Mouse (Mus musculus) small intestine, adult 2 months (tissue): ENCODE measurements around the gene Narf. TPM values are rescaled to one million over a fixed set of nuclear protein-coding genes. Genes with fewer than 3 reads are reported as not detected.

Source experiments
- H3K27ac ChIP-seq: fragments of 200-500 bp; 2 replicates; pipeline ENCODE4 v1.5.1; 2012; ENCODE audit warnings: low read depth, low read length, control low read depth, inconsistent platforms; ENCODE audit not compliant: insufficient read depth
- H3K27me3 ChIP-seq: fragments of 200-500 bp; 2 replicates; pipeline ENCODE4 v1.6.1; 2012; ENCODE audit warnings: mild to moderate bottlenecking, moderate library complexity, low read length, inconsistent platforms; ENCODE audit not compliant: control insufficient read depth, insufficient read depth
- H3K36me3 ChIP-seq: fragments of 200-500 bp; 2 replicates; pipeline ENCODE4 v1.6.1; 2012; ENCODE audit warnings: mild to moderate bottlenecking, low read length, control low read depth, inconsistent platforms; ENCODE audit not compliant: control insufficient read depth, insufficient read depth
- H3K4me1 ChIP-seq: fragments of 200-500 bp; 2 replicates; pipeline ENCODE4 v1.6.1; 2012; ENCODE audit warnings: low read length, inconsistent platforms, mixed read lengths; ENCODE audit not compliant: control insufficient read depth, insufficient read depth, insufficient read length
- H3K4me3 ChIP-seq: fragments of 200-500 bp; 2 replicates; pipeline ENCODE4 v1.5.1; 2012; ENCODE audit warnings: low read depth, mild to moderate bottlenecking, control low read depth, inconsistent platforms, low read length, moderate library complexity
- CTCF ChIP-seq: fragments of 200-500 bp; IDR thresholded peaks from 2 replicates; pipeline ENCODE4 v1.5.1; 2012; ENCODE audit warnings: low read depth, mild to moderate bottlenecking, control low read depth, inconsistent platforms, low read length, moderate library complexity, mixed read lengths; ENCODE audit not compliant: insufficient replicate concordance, insufficient read length; ENCODE audit errors: extremely low read depth
- POLR2A ChIP-seq: fragments of 200-500 bp; IDR thresholded peaks from 2 replicates; pipeline ENCODE4 v1.6.1; 2012; ENCODE audit warnings: low read depth, mild to moderate bottlenecking, control low read depth, inconsistent platforms, low read length, moderate library complexity
- WGBS: fragments of 180-500 bp; shearing (Covaris S2); methylation state at CpG from one replicate; pipeline ENCODE4 v1.1.7; 2018; 5-methylcytosine and 5-hydroxymethylcytosine counted together
- polyA plus RNA-seq: library from polyadenylated mRNA; depleted of rRNA; stranded (reverse); fragments of >200 nt; gene quantifications from 2 replicates; pipeline ENCODE4 v1.2.3, GENCODE M21; 2012

Gene Narf
- polyA plus RNA-seq, 1 experiment = 23.9 TPM

- no peak for TF ChIP-seq CTCF
- TF ChIP-seq POLR2A = no peak
- Histone ChIP-seq H3K4me3 (peak overlapping the region; percentile 95), H3K27ac (peak overlapping the region; percentile 92), H3K36me3 (peaks cover 34% of the 10 kb centered on the region), H3K4me1 (peaks cover 10% of the 10 kb centered on the region; the same call in 1 of the 2 replicates), H3K27me3 (no peaks in the 10 kb centered on the region)
- WGBS = 10% methylated on average over 21 of the region's 21 CpGs
Measured at GRCm38 (mm10) chr11:121228129-121229017, 8.7 kb upstream of the Narf start.

GRCm38 (mm10) chr11:121229018-121229439 is 8.0 kb upstream of the Narf start, which contains the start of gene Cybc1:
TSS of gene Cybc1 (minus strand) at chr11:121229322.
- H3K27me3 ChIP-seq = no peaks in the 10 kb centered on the region
- peaks cover 27% of the 10 kb centered on the region for H3K36me3 ChIP-seq
- H3K4me3 ChIP-seq = peak within 1 kb of the TSS; percentile 95
- WGBS = under 1% methylated on average over 23 of the region's 23 CpGs
- H3K4me1 ChIP-seq = peaks cover 10% of the 10 kb centered on the region; the same call in 1 of the 2 replicates
- peak; percentile 22; the same call in 1 of the 2 replicates for TF ChIP-seq POLR2A
- peak; percentile 35; the same call in 1 of the 2 replicates for TF ChIP-seq CTCF
- H3K27ac ChIP-seq = peak within 1 kb of the TSS; percentile 92

- TF ChIP-seq POLR2A = no peak
- no peak for TF ChIP-seq CTCF
- Histone ChIP-seq H3K27ac (no peak overlapping the region), H3K36me3 (peaks cover 7% of the 10 kb centered on the region; the same call in 1 of the 2 replicates), H3K27me3 (no peaks in the 10 kb centered on the region), H3K4me3 (no peak overlapping the region), H3K4me1 (peaks cover 10% of the 10 kb centered on the region; the same call in 1 of the 2 replicates)
- 76% methylated on average over 4 of the region's 4 CpGs for WGBS
Measured at GRCm38 (mm10) chr11:121231191-121231590, 5.9 kb upstream of the Narf start.

- 59% methylated on average over 4 of the region's 4 CpGs for WGBS
Measured at GRCm38 (mm10) chr11:121231628-121232291, 5.3 kb upstream of the Narf start.

GRCm38 (mm10) chr11:121232706-121233105 is 4.3 kb upstream of the Narf start:
- 64% methylated on average over 4 of the region's 4 CpGs for WGBS
- no peak overlapping the region for H3K27ac ChIP-seq
- H3K27me3 ChIP-seq = no peaks in the 10 kb centered on the region
- no peak overlapping the region for H3K4me3 ChIP-seq
- no peak for TF ChIP-seq POLR2A
- no peak for TF ChIP-seq CTCF
- H3K36me3 ChIP-seq = no peaks in the 10 kb centered on the region
- H3K4me1 ChIP-seq = peaks cover 10% of the 10 kb centered on the region; the same call in 1 of the 2 replicates

More at GRCm38 (mm10) chr11:121231628-121232291, 5.3 kb upstream of the Narf start:
- no peak overlapping the region for H3K27ac ChIP-seq
- no peak overlapping the region for H3K4me3 ChIP-seq
- 0 out of 2 replicates have a peak, but pooled peaks cover 2% of the 10 kb centered on the region for H3K36me3 ChIP-seq
- peaks cover 10% of the 10 kb centered on the region; the same call in 1 of the 2 replicates for H3K4me1 ChIP-seq
- H3K27me3 ChIP-seq = no peaks in the 10 kb centered on the region
- no peak for TF ChIP-seq POLR2A
- TF ChIP-seq CTCF = no peak

GRCm38 (mm10) chr11:121235475-121236238 is 1.4 kb upstream of the Narf start:
- Histone ChIP-seq H3K4me1 (peaks cover 2% of the 10 kb centered on the region; the same call in 1 of the 2 replicates), H3K27ac (peak overlapping the region; percentile 99; the same call in 1 of the 2 replicates)

More at GRCm38 (mm10) chr11:121235475-121236238, 1.4 kb upstream of the Narf start:
- TF ChIP-seq CTCF (peak; percentile 60; the same call in 1 of the 2 replicates), POLR2A (no peak)
- WGBS = 18% methylated on average over 9 of the region's 9 CpGs
- peaks cover 8% of the 10 kb centered on the region; the same call in 1 of the 2 replicates for H3K36me3 ChIP-seq
- H3K4me3 ChIP-seq = no peak overlapping the region
- H3K27me3 ChIP-seq = no peaks in the 10 kb centered on the region
